10 mouse cellular contexts compared by ENCODE assay signal in the genomic region with DNA sequence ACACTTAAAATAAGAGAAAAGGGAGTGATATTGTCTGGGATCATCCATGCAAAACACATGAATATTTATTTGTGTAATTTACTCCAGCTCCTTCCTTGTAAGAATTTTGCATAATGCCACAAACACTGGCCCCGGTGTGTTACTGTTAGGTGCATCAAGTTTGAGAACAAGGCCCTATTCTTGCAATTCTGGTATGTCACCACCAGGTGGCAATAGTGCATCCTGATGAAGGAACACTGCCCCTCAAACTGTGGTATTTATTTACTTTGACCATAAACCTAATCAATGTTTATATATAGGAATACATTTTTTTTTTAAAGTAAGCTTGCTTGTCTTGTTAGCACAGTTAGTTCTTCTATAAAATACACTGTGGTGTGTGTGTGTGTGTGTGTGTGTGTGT.
DNase-seq lines count a peak whose midpoint lies in the region; ATAC-seq and TF ChIP-seq lines count a peak whose summit lies in the region.
"Had no signal": no experiment of that assay in that cellular context is flagged by ENCODE, and none has a peak within 500 bp of the region (broad histone marks: within the 10 kb centered on the region; RNA-seq: fewer than 3 reads in every experiment).

No protein-coding gene starts in this region.

- no peak overlapping the region for H3K27ac ChIP-seq in heart, postnatal 0 days (ENCODE audit: low read depth)
- no peak overlapping the region for H3K27ac ChIP-seq in forebrain, embryonic 15.5 days (replicated peaks)
- H3K27ac ChIP-seq: macrophage had no signal

- DNase-seq in heart, postnatal 0 days (ENCODE audit: low spot score), result no peak
- DNase-seq in heart, adult 9 months (ENCODE audit: low spot score in 2 of 2), result no peak
- peak; percentile 45 for DNase-seq in retina, embryonic 14.5 days (ENCODE audit: low spot score)
- DNase-seq in retina, postnatal 1 day, result no peak
- peak; percentile 15 for DNase-seq in c-Kit-positive CD71-positive TER-119-positive erythroid progenitor cells, embryonic 14.5 days (ENCODE audit: low spot score)
- peak; percentile 26 for DNase-seq in thymus, postnatal 4 days
- DNase-seq in adrenal gland, postnatal 10 days, result no peak
- DNase-seq: right cerebral cortex, postnatal 4 days had no signal

- H3K4me1 ChIP-seq in heart, postnatal 0 days (ENCODE audit: control insufficient read depth, insufficient read depth), result no peaks in the 10 kb centered on the region
- peaks cover 18% of the 10 kb centered on the region; the same call in 1 of the 2 replicates for H3K4me1 ChIP-seq in forebrain, embryonic 15.5 days

- H3K4me3 ChIP-seq in heart, postnatal 0 days (ENCODE audit: low read depth, low read length), result no peak overlapping the region
- no peak overlapping the region for H3K4me3 ChIP-seq in forebrain, embryonic 15.5 days

- H3K9ac ChIP-seq in heart, postnatal 0 days (replicated peaks; ENCODE audit: low read depth, low read length), result no peak overlapping the region
- H3K9ac ChIP-seq in forebrain, embryonic 15.5 days (replicated peaks), result no peak overlapping the region

- no peaks in the 10 kb centered on the region for H3K9me3 ChIP-seq in heart, postnatal 0 days (replicated peaks; ENCODE audit: control insufficient read depth, low read length)
- H3K9me3 ChIP-seq in forebrain, embryonic 15.5 days, result no peaks in the 10 kb centered on the region

- H3K4me2 ChIP-seq in heart, postnatal 0 days (ENCODE audit: low read depth, low read length), result no peak overlapping the region
- H3K4me2 ChIP-seq in forebrain, embryonic 15.5 days (replicated peaks), result no peak overlapping the region

- 80% methylated on average over 1 of the region's 1 CpGs for WGBS in heart, postnatal 0 days
- 44% methylated on average over 1 of the region's 1 CpGs for WGBS in forebrain, embryonic 15.5 days

- ATAC-seq in heart, postnatal 0 days (ENCODE audit: insufficient read depth, low read depth), result no peak
- ATAC-seq in forebrain, embryonic 15.5 days (replicated peaks), result no peak

- no peaks in the 10 kb centered on the region for H3K36me3 ChIP-seq in heart, postnatal 0 days (replicated peaks; ENCODE audit: control insufficient read depth, insufficient read depth, low read length)
- no peaks in the 10 kb centered on the region for H3K36me3 ChIP-seq in forebrain, embryonic 15.5 days

- peak; percentile 54 for TF ChIP-seq CTCF in heart, postnatal 0 days (IDR thresholded peaks at IDR 0.05; ENCODE audit: low read depth)

- no peak for TF ChIP-seq EP300 in heart, postnatal 0 days (IDR thresholded peaks at IDR 0.05; ENCODE audit: low read depth)

- H3K27me3 ChIP-seq in heart, postnatal 0 days (ENCODE audit: control insufficient read depth, insufficient read depth, low read length), result no peaks in the 10 kb centered on the region
- peaks cover 40% of the 10 kb centered on the region for H3K27me3 ChIP-seq in forebrain, embryonic 15.5 days

Comparison
In these comparisons a context has a peak if more than half of its experiments do, and no peak if none do; other contexts are left out.
1. DNase-seq: peak in retina, embryonic 14.5 days (single experiment), c-Kit-positive CD71-positive TER-119-positive erythroid progenitor cells, embryonic 14.5 days (single experiment) and thymus, postnatal 4 days (single experiment); none in heart, postnatal 0 days (single experiment), heart, adult 9 months (0 of 2), retina, postnatal 1 day (single experiment) and adrenal gland, postnatal 10 days (single experiment).